Mouse (Mus musculus): ENCODE measurements at regions not wholly inside any gene's neighbourhood (a gene's known extent, or its start where the extent isn't known, plus 50 kb on each side); places are given as distances from the start of the nearest gene placed in this dataset.

- TF ChIP-seq ZNF384 (IDR thresholded peaks at IDR 0.05; ENCODE audit: low read depth, low read length): no peak
- no peak for TF ChIP-seq CHD2 (IDR thresholded peaks at IDR 0.05; ENCODE audit: low read depth, low read length)
Measured at GRCm38 (mm10) chr12:25159091-25159490, 62.2 kb upstream of the Id2 start.
